Mouse (Mus musculus) liver, embryonic 16.5 days (tissue): ENCODE measurements at regions not wholly inside any gene's neighbourhood (a gene's known extent, or its start where the extent isn't known, plus 50 kb on each side); places are given as distances from the start of the nearest gene placed in this dataset.

Source experiments
- ATAC-seq: fragments of 200-750 bp; cut with Nextera tagmentation; 2 replicates; pipeline ENCODE4 v1.8.0; 2017; ENCODE audit warnings: low read depth, mild to moderate bottlenecking, moderate number of reproducible peaks, moderate library complexity
- H3K27ac ChIP-seq: fragments of 300-500 bp; sonication (generic); 2 replicates; pipeline ENCODE4 v1.5.1; 2014; ENCODE audit warnings: mild to moderate bottlenecking, low read length
- H3K27me3 ChIP-seq: fragments of 300-500 bp; sonication (generic); 2 replicates; pipeline ENCODE4 v1.6.1; 2014; ENCODE audit warnings: low read depth, low read length, mixed read lengths; ENCODE audit not compliant: control insufficient read depth, insufficient read depth
- H3K36me3 ChIP-seq: fragments of 300-500 bp; sonication (generic); 2 replicates; pipeline ENCODE4 v1.6.1; 2014; ENCODE audit warnings: mild to moderate bottlenecking; ENCODE audit not compliant: control insufficient read depth, insufficient read depth
- H3K4me1 ChIP-seq: fragments of 300-500 bp; sonication (generic); 2 replicates; pipeline ENCODE4 v1.6.1; 2014; ENCODE audit warnings: low read depth, low read length, mixed read lengths; ENCODE audit not compliant: control insufficient read depth
- H3K4me2 ChIP-seq: fragments of 300-500 bp; sonication (generic); 2 replicates; pipeline ENCODE4 v1.6.1; 2014; ENCODE audit warnings: low read depth, low read length, mixed read lengths
- H3K4me3 ChIP-seq: fragments of 300-500 bp; sonication (generic); 2 replicates; pipeline ENCODE4 v1.5.1; 2014; ENCODE audit warnings: low read depth, mild to moderate bottlenecking, low read length
- H3K9ac ChIP-seq: fragments of 300-500 bp; sonication (generic); 2 replicates; pipeline ENCODE4 v1.6.1; 2014; ENCODE audit warnings: low read depth, low read length
- H3K9me3 ChIP-seq: fragments of 300-500 bp; sonication (generic); replicated peaks from 2 replicates; pipeline ENCODE4 v1.6.1; 2016; ENCODE audit warnings: low read length; ENCODE audit not compliant: control insufficient read depth
- WGBS: fragments of 180-500 bp; shearing (Covaris S2); extraction: QIAGEN DNeasy Blood & Tissue Kit; methylation state at CpG from one replicate; pipeline ENCODE4 v1.1.7; 2014; ENCODE audit not compliant: insufficient replicate concordance; 5-methylcytosine and 5-hydroxymethylcytosine counted together

DNA sequence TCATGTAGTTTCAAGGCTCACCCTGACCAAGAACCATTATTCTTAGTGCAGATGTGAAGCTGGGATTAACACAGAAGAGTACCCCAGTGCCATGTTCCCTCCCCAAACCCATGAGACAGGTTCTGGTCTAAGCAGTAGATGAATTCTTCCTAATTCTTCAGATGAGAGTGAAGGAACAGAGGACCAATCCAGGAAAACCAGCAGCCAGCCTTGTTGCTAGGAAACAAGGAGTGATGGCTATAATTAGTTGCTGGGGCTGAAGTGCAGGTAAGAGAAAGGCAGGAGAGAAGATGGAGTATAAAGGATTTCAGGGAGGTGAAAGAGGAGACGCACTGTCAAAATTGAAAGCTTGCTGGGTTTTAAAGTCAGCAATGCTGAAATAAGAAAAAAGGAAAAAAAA lies 128.4 kb upstream of the Map1b start:
- no peaks in the 10 kb centered on the region for H3K9me3 ChIP-seq
- H3K9ac ChIP-seq = no peak overlapping the region
- H3K36me3 ChIP-seq = no peaks in the 10 kb centered on the region
- H3K4me1 ChIP-seq = no peaks in the 10 kb centered on the region
- 71% methylated on average over 1 of the region's 1 CpGs for WGBS
- no peaks in the 10 kb centered on the region for H3K27me3 ChIP-seq
- H3K4me2 ChIP-seq = no peak overlapping the region
- H3K27ac ChIP-seq = no peak overlapping the region
- no peak overlapping the region for H3K4me3 ChIP-seq
- ATAC-seq = no peak

GRCm38 (mm10) chr13:99642811-99643210 lies 126.5 kb upstream of the Map1b start:
- H3K9ac ChIP-seq = no peak overlapping the region
- no peaks in the 10 kb centered on the region for H3K9me3 ChIP-seq
- no peak for ATAC-seq
- no peak overlapping the region for H3K27ac ChIP-seq
- no peak overlapping the region for H3K4me2 ChIP-seq
- no peak overlapping the region for H3K4me3 ChIP-seq
- H3K27me3 ChIP-seq = no peaks in the 10 kb centered on the region
- WGBS = 33% methylated on average over 5 of the region's 5 CpGs
- H3K4me1 ChIP-seq = no peaks in the 10 kb centered on the region
- H3K36me3 ChIP-seq = no peaks in the 10 kb centered on the region

GRCm38 (mm10) chr13:99642301-99642700 lies 126.0 kb upstream of the Map1b start:
- 48% methylated on average over 5 of the region's 5 CpGs for WGBS
- Histone ChIP-seq H3K4me3 (no peak overlapping the region), H3K9me3 (no peaks in the 10 kb centered on the region), H3K4me1 (no peaks in the 10 kb centered on the region), H3K9ac (no peak overlapping the region), H3K36me3 (no peaks in the 10 kb centered on the region), H3K27me3 (no peaks in the 10 kb centered on the region), H3K27ac (no peak overlapping the region), H3K4me2 (no peak overlapping the region)
- ATAC-seq = no peak

GRCm38 (mm10) chr13:99641386-99642165 lies 125.2 kb upstream of the Map1b start:
- H3K4me3 ChIP-seq = no peak overlapping the region
- no peaks in the 10 kb centered on the region for H3K4me1 ChIP-seq
- H3K4me2 ChIP-seq = no peak overlapping the region
- no peaks in the 10 kb centered on the region for H3K9me3 ChIP-seq
- ATAC-seq = no peak
- no peaks in the 10 kb centered on the region for H3K36me3 ChIP-seq
- H3K27me3 ChIP-seq = no peaks in the 10 kb centered on the region
- H3K27ac ChIP-seq = no peak overlapping the region
- WGBS = 67% methylated on average over 22 of the region's 22 CpGs
- no peak overlapping the region for H3K9ac ChIP-seq

DNA sequence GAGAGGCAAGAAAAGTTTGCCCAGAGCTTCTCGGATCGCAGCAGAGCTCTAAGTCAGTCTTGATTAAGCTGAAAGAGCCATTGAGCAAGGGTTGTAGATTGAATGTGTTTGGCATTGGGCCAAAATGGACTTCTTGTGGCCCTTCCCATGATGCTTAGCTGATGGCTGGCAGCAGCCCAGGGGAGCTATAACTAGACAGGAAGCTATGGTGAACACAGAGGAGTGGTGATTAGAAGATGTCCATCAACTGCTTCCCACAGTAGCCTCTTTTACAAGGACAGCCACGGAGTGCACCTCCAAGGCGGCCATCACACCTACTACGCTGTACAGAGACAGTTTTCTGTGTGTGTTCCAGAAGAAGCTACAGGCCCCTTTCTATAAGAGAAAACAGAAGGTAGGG lies 116.4 kb upstream of the Map1b start:
- H3K9ac ChIP-seq = no peak overlapping the region
- no peak overlapping the region for H3K4me2 ChIP-seq
- no peak overlapping the region for H3K27ac ChIP-seq
- H3K4me3 ChIP-seq = no peak overlapping the region
- ATAC-seq = no peak
- H3K4me1 ChIP-seq = no peaks in the 10 kb centered on the region
- H3K9me3 ChIP-seq = no peaks in the 10 kb centered on the region
- no peaks in the 10 kb centered on the region for H3K36me3 ChIP-seq
- WGBS = 72% methylated on average over 5 of the region's 5 CpGs
- no peaks in the 10 kb centered on the region for H3K27me3 ChIP-seq

- Histone ChIP-seq H3K4me3 (no peak overlapping the region), H3K4me1 (no peaks in the 10 kb centered on the region), H3K9ac (no peak overlapping the region), H3K36me3 (no peaks in the 10 kb centered on the region), H3K9me3 (no peaks in the 10 kb centered on the region), H3K27me3 (no peaks in the 10 kb centered on the region), H3K27ac (no peak overlapping the region), H3K4me2 (no peak overlapping the region)
- ATAC-seq = no peak
- 53% methylated on average over 3 of the region's 3 CpGs for WGBS
These were observed 114.5 kb upstream of the Map1b start for GRCm38 (mm10) chr13:99630800-99631199.

GRCm38 (mm10) chr13:99630356-99630755 lies 114.0 kb upstream of the Map1b start:
- WGBS = 80% methylated on average over 22 of the region's 22 CpGs
- H3K4me1 ChIP-seq = no peaks in the 10 kb centered on the region
- no peaks in the 10 kb centered on the region for H3K27me3 ChIP-seq
- H3K27ac ChIP-seq = no peak overlapping the region
- ATAC-seq = no peak
- H3K4me2 ChIP-seq = no peak overlapping the region
- no peaks in the 10 kb centered on the region for H3K9me3 ChIP-seq
- no peak overlapping the region for H3K9ac ChIP-seq
- H3K4me3 ChIP-seq = no peak overlapping the region
- H3K36me3 ChIP-seq = no peaks in the 10 kb centered on the region

- no peak overlapping the region for H3K4me2 ChIP-seq
- no peak for ATAC-seq
- WGBS = 53% methylated on average over 4 of the region's 4 CpGs
These were observed 108.9 kb upstream of the Map1b start for GRCm38 (mm10) chr13:99625196-99625595.

DNA sequence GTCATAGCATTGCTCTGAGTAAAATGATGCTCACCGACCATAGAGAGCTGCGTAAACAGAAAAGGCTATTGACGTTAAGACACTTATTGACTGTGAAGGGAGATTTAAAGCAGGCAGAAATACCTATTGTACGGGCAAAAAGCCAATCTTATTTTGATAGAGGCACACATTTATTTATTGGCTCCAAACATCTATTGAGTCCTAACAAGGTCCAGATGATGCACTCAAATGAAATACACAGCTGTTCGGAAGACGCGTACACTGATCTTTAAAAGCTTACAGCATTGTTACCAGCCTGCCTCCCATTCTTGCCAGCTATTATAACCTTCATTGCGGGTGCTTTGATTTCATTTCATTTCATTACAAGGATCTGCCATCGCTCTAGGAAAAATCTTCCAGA lies 102.0 kb upstream of the Map1b start:
- Histone ChIP-seq H3K9ac (no peak overlapping the region), H3K4me2 (no peak overlapping the region), H3K4me3 (no peak overlapping the region), H3K27me3 (no peaks in the 10 kb centered on the region), H3K4me1 (no peaks in the 10 kb centered on the region), H3K36me3 (no peaks in the 10 kb centered on the region), H3K27ac (no peak overlapping the region), H3K9me3 (no peaks in the 10 kb centered on the region)
- ATAC-seq = no peak
- WGBS = 79% methylated on average over 9 of the region's 9 CpGs

More at GRCm38 (mm10) chr13:99625196-99625595, 108.9 kb upstream of the Map1b start:
- no peak overlapping the region for H3K4me3 ChIP-seq
- H3K9me3 ChIP-seq = no peaks in the 10 kb centered on the region
- no peaks in the 10 kb centered on the region for H3K36me3 ChIP-seq
- no peak overlapping the region for H3K27ac ChIP-seq
- no peak overlapping the region for H3K9ac ChIP-seq
- no peaks in the 10 kb centered on the region for H3K4me1 ChIP-seq
- H3K27me3 ChIP-seq = no peaks in the 10 kb centered on the region
